Mouse (Mus musculus): ENCODE results near the gene Speer4e. TPM values are rescaled to one million over a fixed set of nuclear protein-coding genes. Genes with fewer than 3 reads are reported as not detected.

Gene Speer4e
- not detected in 2 replicates for polyA plus RNA-seq (2012; rRNA removed)

GRCm38 (mm10) chr5:14938329-14938728, at the start of gene Speer4e:
TSS of gene Speer4e (minus strand) at chr5:14938429.

GRCm38 (mm10) chr5:14978835-14979234, 40.6 kb upstream of the Speer4e start, which contains the start of gene Gm10354:
TSS of gene Gm10354 (minus strand) at chr5:14978935.

GRCm38 (mm10) chr5:14914799-14915198, 23.4 kb downstream of the Speer4e start, which contains the start of gene Gm9758:
TSS of gene Gm9758 (minus strand) at chr5:14914899.

Other genes starting within 250 kb of the Speer4e start
- not detected in 2 replicates for gene Gm9758, start 23.5 kb downstream of the Speer4e start, polyA plus RNA-seq (2012; rRNA removed)
- not detected in 2 replicates for gene Gm10354, start 40.5 kb upstream of the Speer4e start, polyA plus RNA-seq (2012; rRNA removed)
- gene Gm17019, start 94.6 kb upstream of the Speer4e start, polyA plus RNA-seq (2012; rRNA removed) = not detected in 2 replicates

Measured in central nervous system, embryonic 14 days (tissue).